11 mouse cellular contexts compared by ENCODE assay signal in genomic region chr9:71185823-71186222, GRCm38 (mm10). TPM values are rescaled to one million over a fixed set of nuclear protein-coding genes. Genes with fewer than 3 reads are reported as not detected.
"Had no signal": no experiment of that assay in that cellular context is flagged by ENCODE, and none has a peak within 500 bp of the region (broad histone marks: within the 10 kb centered on the region; RNA-seq: fewer than 3 reads in every experiment).

No protein-coding gene starts in this region.

- H3K4me1 ChIP-seq: limb, embryonic 15.5 days had no signal

- DNase-seq: kidney, adult 8-10 months; kidney, postnatal 25 days; layer of hippocampus, adult 9-11 months; layer of hippocampus, postnatal 36 days; spleen, adult 18-20 months; thymus, adult 18-20 months; thymus, postnatal 14 days had no signal

- ATAC-seq: midbrain, embryonic 13.5 days had no signal

- H3K27ac ChIP-seq: limb, embryonic 15.5 days; lung, embryonic 15.5 days; midbrain, embryonic 13.5 days had no signal

- H3K27me3 ChIP-seq: limb, embryonic 15.5 days; lung, embryonic 15.5 days; midbrain, embryonic 13.5 days had no signal

- H3K4me2 ChIP-seq: limb, embryonic 15.5 days; lung, embryonic 15.5 days; midbrain, embryonic 13.5 days had no signal

- H3K9ac ChIP-seq: limb, embryonic 15.5 days; lung, embryonic 15.5 days; midbrain, embryonic 13.5 days had no signal

- H3K36me3 ChIP-seq: limb, embryonic 15.5 days; lung, embryonic 15.5 days; midbrain, embryonic 13.5 days had no signal

- H3K9me3 ChIP-seq: limb, embryonic 15.5 days; lung, embryonic 15.5 days; midbrain, embryonic 13.5 days had no signal

- H3K4me3 ChIP-seq: limb, embryonic 15.5 days; lung, embryonic 15.5 days; midbrain, embryonic 13.5 days had no signal

RNA-seq across cellular contexts. Expression of gene Aqp9, which starts 17.3 kb away (rescaled TPM):
- polyA plus RNA-seq: limb, embryonic 11.5 days had no signal
